Mouse (Mus musculus) lung, postnatal 0 days (tissue): ENCODE results near the gene Colq.

ENCODE experiments used
- CTCF ChIP-seq: IDR thresholded peaks from 2 replicates; pipeline ENCODE4 v1.5.1; 2016; ENCODE audit warnings: antibody characterized with exemption, mild to moderate bottlenecking
- EP300 ChIP-seq: IDR thresholded peaks from 2 replicates; pipeline ENCODE4 v1.6.1; 2016; ENCODE audit warnings: antibody characterized with exemption, mild to moderate bottlenecking, control low read depth

- TF ChIP-seq CTCF (no peak), EP300 (peak; percentile 22; the same call in 1 of the 2 replicates)
Measured at GRCm38 (mm10) chr14:31488055-31488454, 103.1 kb downstream of the Colq start.
